Mouse (Mus musculus): ENCODE measurements around the gene Mipol1.

Gene Mipol1

DNA sequence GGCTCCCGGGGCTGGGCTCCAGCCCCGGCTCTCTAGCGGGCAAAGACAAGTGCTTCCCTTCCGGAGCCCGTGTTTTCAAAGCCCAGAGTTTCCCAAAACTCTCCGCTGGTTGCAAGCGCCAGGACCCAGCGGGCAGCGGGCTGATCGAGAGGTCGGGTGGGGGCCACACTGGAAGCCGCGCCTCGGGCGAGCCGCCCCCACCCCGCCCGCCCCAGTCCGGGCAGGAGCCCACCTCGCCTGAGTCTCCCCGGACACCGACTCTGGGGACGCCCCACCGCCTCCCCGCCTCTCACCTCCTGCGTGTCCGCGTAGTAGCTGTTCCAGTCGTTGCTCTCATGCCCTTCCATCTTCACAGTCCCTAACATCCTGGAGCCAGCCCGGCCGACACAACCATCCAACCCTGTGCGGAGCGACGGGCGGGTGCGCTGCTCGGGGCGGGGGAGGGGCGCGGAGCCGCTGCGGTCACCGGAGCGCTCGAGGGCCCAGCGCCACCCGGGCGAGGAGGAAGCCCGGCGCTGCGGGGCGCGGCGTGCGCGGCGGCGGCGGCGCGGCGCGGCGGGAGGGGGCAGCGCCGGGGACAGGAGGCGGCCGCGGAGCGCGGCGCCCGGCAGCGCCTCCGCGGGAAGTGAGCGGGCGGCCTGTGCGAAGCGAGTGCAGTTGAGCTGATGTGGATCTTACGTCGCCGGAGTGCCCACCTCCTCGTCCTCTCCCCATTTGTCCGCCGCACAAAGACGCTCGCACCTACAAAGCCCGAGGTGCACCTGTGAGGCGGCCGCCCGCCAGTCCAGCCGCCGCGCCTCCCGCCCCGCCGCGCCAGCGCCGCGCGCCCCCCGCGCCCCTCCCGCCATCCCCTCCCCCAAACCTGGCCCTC is 315.4 kb downstream of the Mipol1 start:
- no peak for DNase-seq (ENCODE audit: low read depth, low spot score)

Data from brain, adult 2 months (tissue).